Mouse (Mus musculus): Measurements from ENCODE around the gene Nin.
A peak's percentile ranks its signal among the peaks of the same experiment; 100 is the strongest.

Gene Nin

GRCm38 (mm10) chr12:69998186-69998983 is 115.1 kb downstream of the Nin start:
- no peak for DNase-seq

GRCm38 (mm10) chr12:69995382-69995781 is 118.1 kb downstream of the Nin start:
- DNase-seq: no peak

GRCm38 (mm10) chr12:69986786-69987497 is 126.6 kb downstream of the Nin start, which contains the start of gene Sav1:
TSS of gene Sav1 (minus strand) at chr12:69987002.
- peak; percentile 92 for DNase-seq

- DNase-seq: peak; percentile 64
Observed at GRCm38 (mm10) chr12:69986241-69986762, 127.2 kb downstream of the Nin start.

- no peak for DNase-seq
Observed at GRCm38 (mm10) chr12:69985546-69985945, 128.0 kb downstream of the Nin start.

- peak; percentile 30 for DNase-seq
Observed at GRCm38 (mm10) chr12:69982874-69983273, 130.6 kb downstream of the Nin start.

GRCm38 (mm10) chr12:69977376-69977998 is 136.0 kb downstream of the Nin start:
- no peak for DNase-seq

GRCm38 (mm10) chr12:69976688-69977087 is 136.8 kb downstream of the Nin start:
- DNase-seq: no peak

GRCm38 (mm10) chr12:69973666-69974065 is 139.9 kb downstream of the Nin start:
- DNase-seq: no peak

- DNase-seq: no peak
Observed at GRCm38 (mm10) chr12:69968154-69968553, 145.4 kb downstream of the Nin start.

- no peak for DNase-seq
Observed at GRCm38 (mm10) chr12:69967112-69967511, 146.4 kb downstream of the Nin start.

- DNase-seq: no peak
Observed at GRCm38 (mm10) chr12:69966071-69966470, 147.4 kb downstream of the Nin start.

GRCm38 (mm10) chr12:69965644-69966043 is 147.9 kb downstream of the Nin start:
- no peak for DNase-seq

GRCm38 (mm10) chr12:69963141-69963540 is 150.4 kb downstream of the Nin start:
- no peak for DNase-seq

GRCm38 (mm10) chr12:69962468-69962867 is 151.0 kb downstream of the Nin start:
- peak; percentile 45 for DNase-seq
